Mouse (Mus musculus) midbrain, embryonic 13.5 days (tissue): Measurements from ENCODE around the gene Kdm5d. TPM values are rescaled to one million over a fixed set of nuclear protein-coding genes. Genes with fewer than 3 reads are reported as not detected.

Source experiments
- ATAC-seq: fragments of 200-750 bp; cut with Nextera tagmentation; 2 replicates; pipeline ENCODE4 v1.8.0; 2017; ENCODE audit warnings: mild to moderate bottlenecking, moderate TSS enrichment, moderate library complexity
- H3K27ac ChIP-seq: fragments of 300-500 bp; sonication (generic); 2 replicates; pipeline ENCODE4 v1.5.1; 2015; ENCODE audit warnings: inconsistent platforms, mild to moderate bottlenecking, moderate library complexity
- H3K27me3 ChIP-seq: fragments of 300-500 bp; sonication (generic); 2 replicates; pipeline ENCODE4 v1.6.1; 2015; ENCODE audit warnings: mild to moderate bottlenecking, inconsistent platforms
- H3K36me3 ChIP-seq: fragments of 300-500 bp; sonication (generic); 2 replicates; pipeline ENCODE4 v1.6.1; 2015; ENCODE audit warnings: mild to moderate bottlenecking, inconsistent platforms
- H3K4me1 ChIP-seq: fragments of 300-500 bp; sonication (generic); replicated peaks from 2 replicates; pipeline ENCODE4 v1.6.1; 2015; ENCODE audit warnings: inconsistent platforms
- H3K4me2 ChIP-seq: fragments of 300-500 bp; sonication (generic); replicated peaks from 2 replicates; pipeline ENCODE4 v1.6.1; 2015; ENCODE audit warnings: moderate library complexity, mild to moderate bottlenecking, inconsistent platforms
- H3K4me3 ChIP-seq: fragments of 300-500 bp; sonication (generic); replicated peaks from 2 replicates; pipeline ENCODE4 v1.5.1; 2015; ENCODE audit warnings: mild to moderate bottlenecking, inconsistent platforms
- H3K9ac ChIP-seq: fragments of 300-500 bp; sonication (generic); replicated peaks from 2 replicates; pipeline ENCODE4 v1.6.1; 2015; ENCODE audit warnings: mild to moderate bottlenecking, inconsistent platforms
- H3K9me3 ChIP-seq: fragments of 300-500 bp; sonication (generic); 2 replicates; pipeline ENCODE4 v1.6.1; 2016; ENCODE audit warnings: mild to moderate bottlenecking, inconsistent platforms
- WGBS: fragments of 180-500 bp; shearing (Covaris S2); methylation state at CpG from one replicate; pipeline ENCODE4 v1.1.7; 2015; 5-methylcytosine and 5-hydroxymethylcytosine counted together
- microRNA-seq: library from miRNA; unstranded; fragments of <30 nt; microRNA quantifications from one replicate; pipeline ENCODE4, GENCODE M21; 2016
- polyA plus RNA-seq: library from polyadenylated mRNA; unstranded; fragments of >200 nt; fragmentation: Nextera tagmentation; extraction: Ambion mirVana; gene quantifications from 2 replicates; pipeline ENCODE4 v1.2.1, GENCODE M21; 2015

Gene Kdm5d
- 10.0 and 17.6 TPM in 2 replicates for polyA plus RNA-seq

DNA sequence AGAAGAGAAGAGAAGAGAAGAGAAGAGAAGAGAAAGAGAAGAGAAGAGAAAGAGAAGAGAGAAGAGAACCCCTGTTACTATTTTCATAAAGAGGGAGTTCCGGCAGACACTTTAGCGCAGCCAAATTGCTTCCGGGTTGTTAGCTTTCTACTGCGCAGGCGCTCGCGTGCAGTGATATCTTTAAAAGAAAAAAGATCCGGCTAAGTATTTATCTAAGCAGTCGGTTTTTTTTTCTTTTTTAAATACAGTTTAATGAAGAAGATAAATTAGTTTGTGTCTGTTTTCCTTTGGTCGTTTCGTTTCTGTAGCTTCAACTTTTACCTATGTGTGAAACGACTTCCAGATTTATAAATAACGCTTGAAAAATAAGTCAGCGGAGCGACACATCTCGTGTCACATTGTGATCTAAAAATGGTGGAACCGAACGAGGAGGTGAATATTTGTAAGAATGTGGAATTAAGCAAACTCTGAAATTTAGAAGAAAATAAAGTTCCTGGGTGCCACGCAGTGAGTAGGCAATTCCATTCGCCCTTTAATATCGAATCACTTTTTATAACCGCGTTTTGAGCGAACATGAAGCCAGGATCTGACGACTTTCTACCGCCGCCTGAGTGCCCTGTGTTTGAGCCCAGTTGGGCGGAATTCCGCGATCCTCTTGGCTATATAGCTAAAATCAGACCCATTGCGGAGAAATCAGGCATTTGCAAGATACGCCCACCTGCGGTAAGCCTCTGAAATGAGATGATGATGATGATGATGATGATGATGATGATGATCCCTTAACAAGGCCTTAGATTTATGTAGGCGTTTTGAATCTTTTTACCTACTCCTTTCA lies at the start of gene Kdm5d:
Gene Kdm5d (plus strand): TSS at position 396 of the 835 bp plus-strand sequence.
- Histone ChIP-seq H3K9ac (peak within 1 kb of the TSS; percentile 52; the same call in 1 of the 2 replicates), H3K36me3 (no peaks in the 10 kb centered on the region), H3K4me3 (peak within 1 kb of the TSS; percentile 45), H3K27me3 (no peaks in the 10 kb centered on the region), H3K9me3 (no peaks in the 10 kb centered on the region), H3K4me2 (peak within 1 kb of the TSS; percentile 38; the same call in 1 of the 2 replicates), H3K27ac (peak within 1 kb of the TSS; percentile 25; the same call in 1 of the 2 replicates), H3K4me1 (no peaks in the 10 kb centered on the region; the same call in 1 of the 2 replicates)
- WGBS: 4% methylated on average over 23 of the region's 34 CpGs
- ATAC-seq: no peak

DNA sequence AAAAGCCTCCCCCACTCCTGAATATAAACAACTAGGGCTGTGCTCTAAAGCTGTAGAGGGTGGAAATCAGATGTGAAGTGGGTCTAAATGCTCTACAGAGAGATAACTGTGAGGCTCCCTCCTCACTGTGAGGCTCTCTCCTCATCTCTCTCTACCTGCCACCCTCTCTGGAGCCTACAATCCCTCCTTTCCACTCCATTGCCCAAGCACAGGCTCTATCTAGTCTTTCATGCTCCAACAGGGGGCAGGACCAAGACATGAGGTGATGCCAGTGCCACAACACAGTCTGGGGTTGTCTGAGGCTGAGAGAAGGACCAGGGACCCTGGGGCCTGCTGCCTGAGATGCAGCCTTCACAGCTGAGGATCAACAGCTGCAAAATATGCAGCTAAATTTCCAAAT lies 25.2 kb upstream of the Kdm5d start:
- Histone ChIP-seq H3K4me1 (no peaks in the 10 kb centered on the region), H3K27ac (peak overlapping the region; percentile 53; the same call in 1 of the 2 replicates), H3K9ac (no peak overlapping the region), H3K27me3 (no peaks in the 10 kb centered on the region), H3K4me3 (no peak overlapping the region), H3K9me3 (no peaks in the 10 kb centered on the region), H3K4me2 (no peak overlapping the region), H3K36me3 (no peaks in the 10 kb centered on the region)
- peak; percentile 82 for ATAC-seq

DNA sequence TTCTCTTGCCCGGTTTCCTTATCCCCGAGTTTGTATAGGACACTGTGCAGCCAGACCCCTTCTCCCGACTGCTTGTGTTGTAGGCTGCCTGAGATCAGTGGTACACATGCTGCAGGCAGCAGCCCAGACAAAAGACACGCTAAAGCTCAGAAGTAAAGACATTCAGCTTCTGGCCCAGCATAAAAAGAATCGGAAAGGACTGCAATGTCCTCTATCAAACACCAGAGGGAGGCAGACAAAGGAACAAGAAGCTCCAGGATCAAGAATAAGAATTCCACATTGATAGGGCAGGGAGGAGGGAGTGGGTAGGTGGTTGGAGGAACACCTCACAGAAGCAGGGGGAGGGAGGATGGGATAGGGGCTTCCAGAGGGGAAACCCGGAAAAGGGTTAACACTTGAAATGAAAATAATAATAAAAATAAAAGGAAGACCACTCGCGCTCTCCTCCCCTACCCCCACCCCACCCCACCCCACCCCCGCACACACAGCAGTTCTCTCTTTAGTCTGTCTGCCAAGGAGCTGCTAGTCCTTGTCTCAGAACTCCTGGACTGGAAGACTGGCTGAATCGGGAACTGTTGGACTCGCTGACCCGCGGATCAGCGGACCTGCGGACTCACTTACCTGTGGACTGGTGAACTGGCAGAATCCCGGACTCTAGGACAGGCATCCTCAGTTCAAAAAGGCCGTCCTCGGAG lies 24.6 kb upstream of the Kdm5d start:
- Histone ChIP-seq H3K4me1 (no peaks in the 10 kb centered on the region), H3K27me3 (no peaks in the 10 kb centered on the region), H3K36me3 (no peaks in the 10 kb centered on the region), H3K9me3 (no peaks in the 10 kb centered on the region), H3K4me3 (no peak overlapping the region), H3K4me2 (peak overlapping the region; percentile 29), H3K9ac (no peak overlapping the region), H3K27ac (peak overlapping the region; percentile 53; the same call in 1 of the 2 replicates)
- WGBS: 22% methylated on average over 6 of the region's 18 CpGs
- peak; percentile 87 for ATAC-seq

Small RNA genes within 50 kb of the gene (microRNA-seq; reads per million reads assigned to microRNA genes)
- gene Gm47281: not detected

Other genes starting within 250 kb of the Kdm5d start
- not detected in 2 replicates for gene Zfy1, start 100.4 kb upstream of the Kdm5d start, polyA plus RNA-seq
- 0.12 and 0.24 TPM in 2 replicates for gene Uba1y, start 79.1 kb upstream of the Kdm5d start, polyA plus RNA-seq
- 38.6 and 70.2 TPM in 2 replicates for gene Eif2s3y, start 112.8 kb downstream of the Kdm5d start, polyA plus RNA-seq